Mouse (Mus musculus): ENCODE measurements around the gene Vmn1r173. TPM values are rescaled to one million over a fixed set of nuclear protein-coding genes. Genes with fewer than 3 reads are reported as not detected.

Vmn1r173 gene
- not detected for polyA plus RNA-seq (2017; shearing (Covaris generic))

GRCm38 (mm10) chr7:23700403-23700802, at the start of gene Vmn1r173:
Gene Vmn1r173, plus strand, starts transcription at chr7:23700703.

DNA sequence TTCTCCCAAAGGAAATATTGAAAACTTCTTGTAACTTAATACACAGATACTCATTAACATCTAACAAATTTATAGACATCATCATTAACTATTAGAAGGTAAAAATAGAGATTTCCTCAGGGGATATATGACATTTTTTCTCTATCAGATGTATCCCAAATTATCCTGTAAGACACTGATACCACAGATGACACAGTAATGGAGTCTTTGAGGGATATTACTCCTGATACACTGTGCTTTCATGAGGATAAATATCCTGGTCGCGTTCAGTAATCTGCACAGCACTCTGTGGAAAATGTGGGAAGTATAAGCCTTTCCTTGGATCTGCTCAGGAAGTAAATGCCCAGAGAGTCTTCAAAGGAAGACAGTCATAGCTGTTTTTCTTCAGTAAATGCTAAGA, 42.5 kb upstream of the Vmn1r173 start, which contains the start of gene Vmn1r172:
TSS of gene Vmn1r172 (plus strand) at position 301 of the 400 bp plus-strand sequence.

DNA sequence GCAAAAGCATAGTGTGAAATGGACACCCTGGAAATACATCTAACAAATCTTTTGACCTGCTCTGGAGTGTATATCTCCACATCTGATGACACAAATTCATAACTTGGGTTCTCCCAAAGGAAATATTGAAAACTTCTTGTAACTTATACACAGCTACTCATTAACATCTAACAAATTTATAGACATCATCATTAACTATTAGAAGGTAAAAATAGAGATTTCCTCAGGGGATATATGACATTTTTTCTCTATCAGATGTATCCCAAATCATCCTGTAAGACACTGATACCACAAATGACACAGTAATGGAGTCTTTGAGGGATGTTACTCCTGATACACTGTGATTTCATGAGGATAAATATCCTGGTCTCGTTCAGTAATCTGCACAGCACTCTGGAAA, 51.5 kb downstream of the Vmn1r173 start, which contains the start of gene Vmn1r174:
TSS of gene Vmn1r174 (plus strand) at position 301 of the 400 bp plus-strand sequence.

Other genes starting within 250 kb of the Vmn1r173 start
- gene Vmn1r167, start 193.5 kb upstream of the Vmn1r173 start, polyA plus RNA-seq (2017; shearing (Covaris generic)), result not detected
- gene Vmn1r168, start 161.0 kb upstream of the Vmn1r173 start, polyA plus RNA-seq (2017; shearing (Covaris generic)), result not detected
- gene Vmn1r169, start 125.2 kb upstream of the Vmn1r173 start, polyA plus RNA-seq (2017; shearing (Covaris generic)), result not detected
- not detected for gene Vmn1r170, start 94.5 kb upstream of the Vmn1r173 start, polyA plus RNA-seq (2017; shearing (Covaris generic))
- gene Vmn1r171, start 70.0 kb upstream of the Vmn1r173 start, polyA plus RNA-seq (2017; shearing (Covaris generic)), result not detected
- not detected for gene Vmn1r172, start 42.4 kb upstream of the Vmn1r173 start, polyA plus RNA-seq (2017; shearing (Covaris generic))
- gene Vmn1r174, start 51.6 kb downstream of the Vmn1r173 start, polyA plus RNA-seq (2017; shearing (Covaris generic)), result 0.05 TPM
- gene Vmn1r175, start 109.9 kb downstream of the Vmn1r173 start, polyA plus RNA-seq (2017; shearing (Covaris generic)), result not detected
- not detected for gene Vmn1r176, start 136.7 kb downstream of the Vmn1r173 start, polyA plus RNA-seq (2017; shearing (Covaris generic))
- gene Vmn1r177, start 165.7 kb downstream of the Vmn1r173 start, polyA plus RNA-seq (2017; shearing (Covaris generic)), result not detected
- gene Vmn1r178, start 191.3 kb downstream of the Vmn1r173 start, polyA plus RNA-seq (2017; shearing (Covaris generic)), result not detected
- gene Vmn1r179, start 226.3 kb downstream of the Vmn1r173 start, polyA plus RNA-seq (2017; shearing (Covaris generic)), result 0.10 TPM
- not detected for gene Vmn1r180, start 249.9 kb downstream of the Vmn1r173 start, polyA plus RNA-seq (2017; shearing (Covaris generic))

Measured in inflammation-experienced regulatory T-cells, adult 16 weeks (primary cell).